Mouse (Mus musculus) CD4-positive naive resting alpha-beta T cell, adult 57 days (primary cell): ENCODE results near the gene Snx12. TPM values are rescaled to one million over a fixed set of nuclear protein-coding genes. Genes with fewer than 3 reads are reported as not detected.

ENCODE experiments used
- total RNA-seq: library from RNA; stranded (reverse); gene quantifications from one replicate; pipeline ENCODE4 v1.2.4, GENCODE M21; 2023

Snx12 gene
- 38.6 TPM for total RNA-seq

GRCm38 (mm10) chrX:101221834-101222795 is at the start of gene Snx12:
Snx12 (minus strand) TSS chrX:101222563.

DNA sequence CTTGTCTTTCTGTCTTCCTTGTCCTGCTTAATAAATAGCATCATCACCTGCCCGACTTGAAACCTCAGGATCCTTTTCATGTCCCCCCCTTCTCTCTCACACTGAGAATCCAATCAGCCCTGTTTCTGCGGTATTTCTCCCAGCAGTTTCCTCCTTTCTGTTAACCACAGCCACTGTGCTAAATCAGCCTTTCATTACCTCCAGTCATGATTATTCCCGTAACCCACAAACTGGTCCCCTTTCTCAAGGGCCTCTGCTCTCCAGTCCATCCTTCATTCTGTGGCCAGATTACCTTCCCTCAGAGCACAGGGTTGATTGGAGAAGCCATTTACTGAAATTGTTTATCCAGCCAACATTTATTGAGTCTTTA is 46.4 kb upstream of the Snx12 start, which contains the start of gene Gm20489:
Gene Gm20489, minus strand, starts transcription at position 269 of the 370 bp plus-strand sequence.

DNA sequence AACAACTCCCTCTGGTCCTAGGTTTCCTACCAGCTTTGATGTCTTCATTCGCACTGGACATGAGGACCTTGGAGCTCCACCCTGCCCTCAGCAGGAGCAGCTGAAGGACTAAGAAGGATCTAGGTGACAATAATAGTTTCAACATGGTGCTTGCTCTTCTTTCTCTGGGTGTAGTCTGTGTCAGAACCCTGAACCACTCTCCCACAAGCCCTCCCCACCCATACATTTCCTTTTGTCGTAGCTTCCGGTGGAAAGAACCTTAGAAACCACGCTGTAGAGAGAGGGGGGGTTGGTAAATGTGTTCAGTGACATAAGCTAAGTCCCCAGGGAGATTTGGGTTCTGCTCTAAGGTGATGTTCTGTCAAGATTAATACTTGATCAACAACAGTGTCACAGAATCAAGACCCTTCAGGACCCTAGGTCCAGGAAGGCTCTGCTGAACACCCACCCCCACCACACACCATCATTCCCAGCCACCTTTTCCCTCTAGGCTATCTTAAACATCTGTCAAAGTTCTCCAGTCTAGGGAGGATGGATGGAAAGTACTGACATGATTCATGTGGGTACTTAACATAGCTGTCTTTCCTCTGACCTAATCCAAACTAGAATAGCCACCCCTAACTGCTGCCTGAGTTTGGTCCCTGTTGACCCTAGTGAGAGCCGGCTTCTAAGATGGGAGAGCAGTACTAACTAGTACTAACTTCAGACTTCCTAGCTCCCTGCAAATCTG is 45.8 kb upstream of the Snx12 start, which contains the start of gene Il2rg:
Gene Il2rg, minus strand, starts transcription at position 231 of the 730 bp plus-strand sequence.

DNA sequence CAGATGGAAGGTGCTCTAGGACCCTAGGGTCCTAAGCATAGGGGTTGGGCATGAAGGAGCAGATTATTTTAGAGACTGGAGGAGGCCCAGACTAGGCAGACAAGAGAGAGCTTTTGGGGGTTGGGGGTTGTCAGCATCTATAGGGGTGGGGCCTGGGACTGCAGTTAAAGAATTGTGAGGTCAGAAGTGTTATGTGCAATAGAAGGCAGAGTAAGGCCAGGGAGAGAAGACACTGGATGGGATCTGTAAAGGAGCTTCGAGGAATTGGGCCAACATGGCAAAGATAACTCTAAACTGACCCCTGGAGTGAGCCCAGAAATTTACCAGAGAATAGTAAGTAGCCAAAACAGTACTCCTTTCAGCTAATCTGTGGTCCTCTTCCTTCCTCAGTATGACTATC is 41.5 kb upstream of the Snx12 start, which contains the start of gene Gm614:
Gene Gm614, minus strand, starts transcription at position 101 of the 400 bp plus-strand sequence.

GRCm38 (mm10) chrX:101253952-101254729 is 31.8 kb upstream of the Snx12 start, which contains the start of gene Foxo4:
Foxo4 (plus strand) TSS chrX:101254528.

DNA sequence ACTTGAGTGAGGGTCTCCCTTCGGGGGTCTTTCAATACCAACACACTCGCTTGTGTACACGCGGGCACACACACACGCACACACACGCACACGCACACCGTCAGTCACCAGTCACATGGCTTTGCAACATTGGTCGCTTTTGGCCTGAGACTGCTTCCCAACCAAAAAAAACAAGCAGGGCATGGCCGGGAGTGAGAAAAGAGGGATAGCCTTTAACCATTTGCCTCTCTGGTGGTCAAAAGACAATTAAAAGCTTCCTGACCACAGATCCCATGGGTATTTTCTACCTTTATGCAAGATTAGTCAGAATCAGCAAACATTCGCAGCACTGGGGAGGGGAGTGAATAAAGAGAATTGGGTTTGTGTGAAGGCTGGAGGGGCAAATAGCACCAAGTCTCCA is 136.4 kb downstream of the Snx12 start, which contains the start of gene Slc7a3:
Gene Slc7a3, minus strand, starts transcription at position 101 of the 400 bp plus-strand sequence.

GRCm38 (mm10) chrX:101059541-101059940 is 162.8 kb downstream of the Snx12 start, which contains the start of gene Tex11:
Tex11 (minus strand) TSS chrX:101059667.

Other genes with a start within 250 kb of the Snx12 start
- gene Tex11, start 162.9 kb downstream of the Snx12 start, total RNA-seq = 0.30 TPM
- 1.2 TPM for gene Slc7a3, start 136.5 kb downstream of the Snx12 start, total RNA-seq
- 42.9 TPM for gene Foxo4, start 32.0 kb upstream of the Snx12 start, total RNA-seq
- 60.6 TPM for gene Gm614, start 41.4 kb upstream of the Snx12 start, total RNA-seq
- 628 TPM for gene Il2rg, start 45.7 kb upstream of the Snx12 start, total RNA-seq
- gene Gm20489, start 46.5 kb upstream of the Snx12 start, total RNA-seq = not detected
- 152 TPM for gene Med12, start 51.5 kb upstream of the Snx12 start, total RNA-seq
- gene Nlgn3, start 76.6 kb upstream of the Snx12 start, total RNA-seq = 2.3 TPM
- gene Gjb1, start 153.8 kb upstream of the Snx12 start, total RNA-seq = not detected
- 19.6 TPM for gene Zmym3, start 198.3 kb upstream of the Snx12 start, total RNA-seq
- 215 TPM for gene Nono, start 206.8 kb upstream of the Snx12 start, total RNA-seq
- gene Itgb1bp2, start 226.5 kb upstream of the Snx12 start, total RNA-seq = 3.4 TPM